Mouse (Mus musculus): ENCODE results near the gene Bmpr1b.

The Bmpr1b gene

GRCm38 (mm10) chr3:141905903-141906623, 263.2 kb downstream of the Bmpr1b start:
- DNase-seq (ENCODE audit: low spot score in 2 of 2) = no peak

- DNase-seq (ENCODE audit: low spot score in 2 of 2) = no peak
These were observed 268.9 kb downstream of the Bmpr1b start for GRCm38 (mm10) chr3:141900361-141900760.

GRCm38 (mm10) chr3:141899521-141899920, 269.7 kb downstream of the Bmpr1b start:
- no peak for DNase-seq (ENCODE audit: low spot score in 2 of 2)

- DNase-seq (ENCODE audit: low spot score in 2 of 2) = no peak
These were observed 271.5 kb downstream of the Bmpr1b start for GRCm38 (mm10) chr3:141897698-141898097.

- DNase-seq (ENCODE audit: low spot score in 2 of 2) = no peak
These were observed 272.2 kb downstream of the Bmpr1b start for GRCm38 (mm10) chr3:141896870-141897554.

- DNase-seq (ENCODE audit: low spot score in 2 of 2) = peak; percentile 22 to 29
These were observed 274.1 kb downstream of the Bmpr1b start for GRCm38 (mm10) chr3:141895096-141895495.

- no peak for DNase-seq (ENCODE audit: low spot score in 2 of 2)
These were observed 278.6 kb downstream of the Bmpr1b start for GRCm38 (mm10) chr3:141890668-141891067.

- no peak for DNase-seq (ENCODE audit: low spot score in 2 of 2)
These were observed 281.6 kb downstream of the Bmpr1b start for GRCm38 (mm10) chr3:141887476-141888274.

GRCm38 (mm10) chr3:141884190-141884589, 285.0 kb downstream of the Bmpr1b start:
- no peak for DNase-seq (ENCODE audit: low spot score in 2 of 2)

- DNase-seq (ENCODE audit: low spot score in 2 of 2) = no peak
These were observed 286.7 kb downstream of the Bmpr1b start for GRCm38 (mm10) chr3:141882496-141882895.

- no peak for DNase-seq (ENCODE audit: low spot score in 2 of 2)
These were observed 296.7 kb downstream of the Bmpr1b start for GRCm38 (mm10) chr3:141872337-141873042.

GRCm38 (mm10) chr3:141871805-141872204, 297.4 kb downstream of the Bmpr1b start:
- DNase-seq (ENCODE audit: low spot score in 2 of 2) = no peak

GRCm38 (mm10) chr3:141862816-141863461, 306.3 kb downstream of the Bmpr1b start:
- DNase-seq (ENCODE audit: low spot score in 2 of 2) = peak; percentile 62 to 77

GRCm38 (mm10) chr3:141857123-141857522, 312.1 kb downstream of the Bmpr1b start:
- DNase-seq (ENCODE audit: low spot score in 2 of 2) = no peak

GRCm38 (mm10) chr3:141854339-141854738, 314.9 kb downstream of the Bmpr1b start:
- DNase-seq (ENCODE audit: low spot score in 2 of 2) = no peak

- DNase-seq (ENCODE audit: low spot score in 2 of 2) = no peak
These were observed 319.1 kb downstream of the Bmpr1b start for GRCm38 (mm10) chr3:141850141-141850540.

- no peak for DNase-seq (ENCODE audit: low spot score in 2 of 2)
These were observed 320.0 kb downstream of the Bmpr1b start for GRCm38 (mm10) chr3:141849206-141849605.

GRCm38 (mm10) chr3:141838864-141839263, 330.4 kb downstream of the Bmpr1b start:
- peak; percentile 35 to 62 for DNase-seq (ENCODE audit: low spot score in 2 of 2)

GRCm38 (mm10) chr3:141831135-141831534, 338.1 kb downstream of the Bmpr1b start:
- peak; percentile 82 to 86 for DNase-seq (ENCODE audit: low spot score in 2 of 2)

GRCm38 (mm10) chr3:141828301-141828700, 340.9 kb downstream of the Bmpr1b start:
- DNase-seq (ENCODE audit: low spot score in 2 of 2) = no peak

- DNase-seq (ENCODE audit: low spot score in 2 of 2) = peak; percentile 36 to 38
These were observed 349.8 kb downstream of the Bmpr1b start for GRCm38 (mm10) chr3:141819331-141819941.

Measured in right cerebral cortex, adult 2 months (tissue).